Mouse (Mus musculus) CH12.LX (cell line): Measurements from ENCODE around the gene Zbtb34.

Experiments
- CTCF ChIP-seq, 2 experiments: IDR thresholded peaks in 1 of 2; conservative IDR thresholded peaks in 1 of 2; 2 replicates each; pipeline ENCODE4 v1.5.1; 2011 to 2012; ENCODE audit warnings: low read depth in 2 of 2, low read length in 2 of 2, improper control_type of control experiment in 1 of 2, inconsistent platforms in 1 of 2, mild to moderate bottlenecking in 1 of 2, moderate library complexity in 1 of 2
- E2F4 ChIP-seq: IDR thresholded peaks from 2 replicates; pipeline ENCODE4 v1.6.1; 2011; ENCODE audit warnings: low read depth, low read length, improper control_type of control experiment; ENCODE audit not compliant: insufficient replicate concordance
- ELF1 ChIP-seq: IDR thresholded peaks from 2 replicates; pipeline ENCODE4 v1.6.1; 2014; ENCODE audit warnings: low read depth, mild to moderate bottlenecking, inconsistent platforms, low read length, improper control_type of control experiment
- MAX ChIP-seq: IDR thresholded peaks from 2 replicates; pipeline ENCODE4 v1.6.1; 2011; ENCODE audit warnings: low read length, improper control_type of control experiment
- MAZ ChIP-seq: IDR thresholded peaks from 2 replicates; pipeline ENCODE4 v1.6.1; 2012; ENCODE audit warnings: low read depth, mild to moderate bottlenecking, inconsistent platforms, low read length, improper control_type of control experiment, moderate library complexity
- PAX5 ChIP-seq: IDR thresholded peaks from 2 replicates; pipeline ENCODE4 v1.6.1; 2012; ENCODE audit warnings: low read length, inconsistent platforms, mixed read lengths
- POLR2A ChIP-seq: IDR thresholded peaks from 2 replicates; pipeline ENCODE4 v1.6.1; 2011; ENCODE audit warnings: low read depth, mild to moderate bottlenecking, improper control_type of control experiment, low read length
- RCOR1 ChIP-seq: conservative IDR thresholded peaks from 2 replicates; pipeline ENCODE4 v1.6.1; 2012; ENCODE audit warnings: low read depth, mild to moderate bottlenecking, inconsistent platforms, low read length, improper control_type of control experiment
- TBP ChIP-seq: conservative IDR thresholded peaks from 2 replicates; pipeline ENCODE4 v1.6.1; 2011; ENCODE audit warnings: low read depth, low read length, improper control_type of control experiment
- USF1 ChIP-seq: IDR thresholded peaks from 2 replicates; pipeline ENCODE4 v1.6.1; 2014; ENCODE audit warnings: low read depth, mild to moderate bottlenecking, inconsistent platforms, low read length, improper control_type of control experiment
- ZKSCAN1 ChIP-seq: IDR thresholded peaks from 2 replicates; pipeline ENCODE4 v1.6.1; 2012; ENCODE audit warnings: low read depth, inconsistent platforms, low read length, improper control_type of control experiment, borderline replicate concordance
- ZMIZ1 ChIP-seq: IDR thresholded peaks from 2 replicates; pipeline ENCODE4 v1.6.1; 2012; ENCODE audit warnings: low read depth, mild to moderate bottlenecking, inconsistent platforms, low read length, improper control_type of control experiment

GRCm38 (mm10) chr2:33455350-33455749, 24.2 kb upstream of the Zbtb34 start:
- TF ChIP-seq MAX (no peak), CTCF (conservative IDR thresholded peaks at IDR 0.05 in 1 of 2, IDR thresholded peaks at IDR 0.05 in 1 of 2; ENCODE audit: low read depth in 2 of 2, low read length in 2 of 2) (no peak), RCOR1 (no peak), PAX5 (no peak), ZMIZ1 (no peak), ELF1 (no peak), ZKSCAN1 (no peak), MAZ (no peak), POLR2A (no peak), TBP (no peak), E2F4 (no peak), USF1 (no peak)
